Mouse (Mus musculus) midbrain, embryonic 15.5 days (tissue): ENCODE results near the gene Hbb-bt. TPM values are rescaled to one million over a fixed set of nuclear protein-coding genes. Genes with fewer than 3 reads are reported as not detected.
"Not testable (repeated sequence)": the region's sequence is repeated elsewhere in the genome, so short reads cannot be mapped to it uniquely, and the experiment has no call there.

Experiments
- ATAC-seq: fragments of 200-750 bp; cut with Nextera tagmentation; replicated peaks from 2 replicates; pipeline ENCODE4 v1.8.0; 2017; ENCODE audit warnings: moderate TSS enrichment
- H3K27ac ChIP-seq: fragments of 300-500 bp; sonication (generic); 2 replicates; pipeline ENCODE4 v1.5.1; 2015; ENCODE audit warnings: mild to moderate bottlenecking, inconsistent platforms
- H3K27me3 ChIP-seq: fragments of 300-500 bp; sonication (generic); replicated peaks from 2 replicates; pipeline ENCODE4 v1.6.1; 2015; ENCODE audit warnings: inconsistent platforms
- H3K36me3 ChIP-seq: fragments of 300-500 bp; sonication (generic); replicated peaks from 2 replicates; pipeline ENCODE4 v1.6.1; 2015; ENCODE audit warnings: inconsistent platforms
- H3K4me1 ChIP-seq: fragments of 300-500 bp; sonication (generic); 2 replicates; pipeline ENCODE4 v1.6.1; 2015; ENCODE audit warnings: inconsistent platforms
- H3K4me2 ChIP-seq: fragments of 300-500 bp; sonication (generic); 2 replicates; pipeline ENCODE4 v1.6.1; 2015; ENCODE audit warnings: inconsistent platforms, mild to moderate bottlenecking, moderate library complexity
- H3K4me3 ChIP-seq: fragments of 300-500 bp; sonication (generic); 2 replicates; pipeline ENCODE4 v1.5.1; 2015; ENCODE audit warnings: mild to moderate bottlenecking, inconsistent platforms
- H3K9ac ChIP-seq: fragments of 300-500 bp; sonication (generic); 2 replicates; pipeline ENCODE4 v1.6.1; 2015; ENCODE audit warnings: mild to moderate bottlenecking, inconsistent platforms
- H3K9me3 ChIP-seq: fragments of 300-500 bp; sonication (generic); 2 replicates; pipeline ENCODE4 v1.6.1; 2016; ENCODE audit warnings: inconsistent platforms
- WGBS: fragments of 180-500 bp; shearing (Covaris S2); methylation state at CpG from one replicate; pipeline ENCODE4 v1.1.7; 2015; ENCODE audit warnings: mixed read lengths; 5-methylcytosine and 5-hydroxymethylcytosine counted together
- polyA plus RNA-seq: library from polyadenylated mRNA; unstranded; fragments of >200 nt; fragmentation: Nextera tagmentation; extraction: Ambion mirVana; gene quantifications from 2 replicates; pipeline ENCODE4 v1.2.1, GENCODE M21; 2015

The Hbb-bt gene
- polyA plus RNA-seq, 1 experiment from 2014 or later: 1,363 TPM

DNA sequence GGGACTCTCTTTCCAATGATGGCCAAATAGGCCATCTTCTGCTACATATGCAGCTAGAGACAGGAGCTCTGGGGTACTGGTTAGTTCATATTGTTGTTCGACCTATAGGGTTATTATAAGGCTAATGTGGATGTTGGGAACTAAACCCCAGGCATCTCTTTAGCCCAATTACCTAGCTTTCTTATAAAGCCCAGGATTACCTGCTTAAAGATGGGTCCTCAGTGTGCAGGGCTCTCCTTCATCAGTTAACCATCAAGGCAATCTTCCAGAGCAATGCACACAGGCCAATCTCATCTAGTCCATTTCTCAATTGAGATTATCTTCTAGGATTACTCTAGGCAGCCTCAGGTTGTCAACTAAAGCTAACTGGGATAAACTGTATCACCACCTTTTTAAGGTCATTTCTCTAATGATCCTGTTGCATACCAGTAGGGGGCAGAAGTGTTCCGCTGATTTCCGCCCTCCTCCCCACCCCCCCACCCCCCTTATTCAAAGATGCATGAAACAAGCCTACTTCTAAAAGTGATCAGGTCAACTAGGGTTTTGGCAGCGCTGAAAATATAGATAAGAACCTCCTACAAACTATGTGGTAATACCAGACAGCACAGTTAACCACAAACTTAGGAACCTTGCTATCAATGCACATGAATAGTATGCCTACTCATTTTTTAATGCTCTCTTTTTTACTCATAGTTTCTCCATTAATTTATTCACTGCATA is 21.0 kb downstream of the Hbb-bt start:
- H3K9ac ChIP-seq: no peak overlapping the region
- no peak overlapping the region for H3K4me3 ChIP-seq
- no peaks in the 10 kb centered on the region for H3K4me1 ChIP-seq
- no peaks in the 10 kb centered on the region for H3K27me3 ChIP-seq
- H3K27ac ChIP-seq: no peak overlapping the region
- no peak overlapping the region for H3K4me2 ChIP-seq
- no peaks in the 10 kb centered on the region for H3K36me3 ChIP-seq
- no peaks in the 10 kb centered on the region for H3K9me3 ChIP-seq
- no peak for ATAC-seq
- 23% methylated on average over 4 of the region's 4 CpGs for WGBS

DNA sequence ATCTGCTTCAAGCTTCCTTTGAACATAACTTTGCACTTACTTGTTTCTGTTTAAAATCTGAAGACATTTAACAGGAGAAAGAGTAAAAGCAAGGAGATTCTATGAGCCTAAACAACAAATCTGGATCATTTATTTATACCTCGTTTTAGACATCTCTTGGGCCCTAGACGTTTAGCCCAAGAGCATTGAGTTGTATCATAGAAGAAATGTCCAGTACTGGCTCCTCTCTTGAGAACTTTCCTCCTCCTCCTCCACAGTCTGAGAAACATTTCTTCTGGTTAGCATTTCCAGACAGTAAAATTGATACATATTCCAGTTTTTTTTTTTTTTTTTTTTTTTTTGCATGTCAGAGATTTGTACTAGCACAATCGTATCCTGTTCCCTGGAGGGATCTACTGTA is 22.1 kb downstream of the Hbb-bt start, which contains the start of gene Olfr67:
TSS of gene Olfr67 (minus strand) at position 101 of the 400 bp plus-strand sequence.
- 78% methylated on average over 3 of the region's 3 CpGs for WGBS
- H3K4me3 ChIP-seq: no peak within 1 kb of the TSS
- no peak for ATAC-seq

DNA sequence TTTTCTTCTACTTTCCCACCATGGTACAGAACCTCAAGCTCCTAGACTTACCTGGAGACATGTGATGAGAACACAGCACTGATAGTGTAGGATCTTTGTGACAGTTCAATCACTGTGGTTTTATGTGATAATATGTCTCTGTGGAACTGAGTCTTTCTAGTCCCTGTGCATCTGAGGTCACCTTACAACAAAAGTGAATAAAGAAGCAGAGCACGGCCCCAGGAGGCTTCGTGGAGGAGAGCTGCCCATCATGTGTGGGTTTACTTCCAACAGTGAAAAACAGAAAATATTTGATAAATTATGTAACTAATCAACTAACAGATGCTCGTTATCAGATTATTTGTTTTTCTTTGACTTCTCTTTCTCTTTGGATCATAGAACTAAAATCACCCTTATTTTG is 34.2 kb downstream of the Hbb-bt start, which contains the start of gene Olfr68:
TSS of gene Olfr68 (minus strand) at position 101 of the 400 bp plus-strand sequence.
- WGBS: 79% methylated on average over 3 of the region's 3 CpGs
- Histone ChIP-seq H3K4me3 (no peak within 1 kb of the TSS), H3K9ac (no peak within 1 kb of the TSS), H3K4me2 (no peak within 1 kb of the TSS), H3K36me3 (no peaks in the 10 kb centered on the region), H3K27me3 (no peaks in the 10 kb centered on the region), H3K27ac (no peak within 1 kb of the TSS), H3K9me3 (no peaks in the 10 kb centered on the region), H3K4me1 (no peaks in the 10 kb centered on the region)
- no peak for ATAC-seq

More for the DNA sequence above, 22.1 kb downstream of the Hbb-bt start, which contains the start of gene Olfr67:
- Histone ChIP-seq H3K27ac (no peak within 1 kb of the TSS), H3K9ac (no peak within 1 kb of the TSS), H3K9me3 (no peaks in the 10 kb centered on the region), H3K4me2 (no peak within 1 kb of the TSS), H3K4me1 (no peaks in the 10 kb centered on the region), H3K36me3 (no peaks in the 10 kb centered on the region), H3K27me3 (no peaks in the 10 kb centered on the region)

DNA sequence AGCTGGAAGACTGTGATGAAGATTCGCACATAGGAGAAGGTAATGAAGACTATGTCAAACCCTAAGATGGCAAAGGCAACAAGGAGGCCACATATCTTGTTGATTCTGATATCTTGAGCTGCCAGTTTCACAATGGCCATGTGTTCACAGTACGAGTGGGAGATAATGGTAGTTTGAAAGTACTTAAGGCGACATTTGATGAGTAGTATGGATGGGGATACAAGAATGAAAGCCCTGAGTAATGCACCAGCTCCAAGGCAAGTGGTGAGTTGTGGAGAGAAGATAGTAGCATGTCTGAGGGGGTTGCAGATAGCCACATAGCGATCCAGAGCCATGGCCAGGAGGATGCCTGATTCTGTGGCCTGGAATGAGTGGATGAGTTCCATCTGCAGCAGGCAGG is 36.1 kb downstream of the Hbb-bt start:
- not testable (repeated sequence) for H3K27ac ChIP-seq, H3K36me3 ChIP-seq, H3K27me3 ChIP-seq, H3K9me3 ChIP-seq, H3K4me2 ChIP-seq, H3K9ac ChIP-seq, ATAC-seq, H3K4me1 ChIP-seq, H3K4me3 ChIP-seq
- WGBS: 91% methylated on average over 4 of the region's 4 CpGs

DNA sequence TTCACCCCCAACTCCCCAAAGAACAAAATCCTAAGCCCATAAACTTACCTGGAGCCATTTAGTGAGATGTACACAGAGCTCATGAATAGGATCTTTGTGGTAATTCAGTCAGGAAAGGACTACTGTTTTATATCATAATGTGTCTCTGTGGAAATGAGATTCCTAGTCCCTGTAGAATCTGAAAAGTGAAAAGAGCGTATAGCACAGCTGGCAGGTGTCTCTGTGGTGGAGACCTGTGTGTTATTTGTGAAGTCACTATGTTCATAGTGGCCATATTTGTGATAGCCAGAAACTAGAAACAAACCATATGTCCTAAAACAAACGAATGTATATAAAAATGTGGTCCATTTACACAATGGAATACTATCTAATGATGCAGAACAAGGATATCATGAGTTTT is 42.3 kb downstream of the Hbb-bt start, which contains the start of gene Olfr69:
TSS of gene Olfr69 (minus strand) at position 101 of the 400 bp plus-strand sequence.
- Histone ChIP-seq H3K9ac (no peak within 1 kb of the TSS), H3K4me1 (no peaks in the 10 kb centered on the region), H3K27ac (no peak within 1 kb of the TSS), H3K36me3 (no peaks in the 10 kb centered on the region), H3K4me2 (no peak within 1 kb of the TSS), H3K27me3 (no peaks in the 10 kb centered on the region), H3K9me3 (no peaks in the 10 kb centered on the region), H3K4me3 (no peak within 1 kb of the TSS)
- WGBS: 74% methylated on average over 2 of the region's 2 CpGs
- ATAC-seq: no peak

DNA sequence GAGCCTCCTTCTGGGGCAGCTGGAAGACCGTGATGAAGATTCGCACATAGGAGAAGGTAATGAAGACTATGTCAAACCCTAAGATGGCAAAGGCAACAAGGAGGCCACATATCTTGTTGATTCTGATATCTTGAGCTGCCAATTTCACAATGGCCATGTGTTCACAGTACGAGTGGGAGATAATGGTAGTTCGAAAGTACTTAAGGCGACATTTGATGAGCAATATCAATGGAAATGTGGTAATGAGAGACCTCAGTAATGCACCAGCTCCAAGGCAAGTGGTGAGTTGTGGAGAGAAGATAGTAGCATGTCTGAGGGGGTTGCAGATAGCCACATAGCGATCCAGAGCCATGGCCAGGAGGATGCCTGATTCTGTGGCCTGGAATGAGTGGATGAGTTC is 46.1 kb downstream of the Hbb-bt start:
- not testable (repeated sequence) for H3K9ac ChIP-seq, H3K27ac ChIP-seq, H3K4me1 ChIP-seq, H3K9me3 ChIP-seq, H3K36me3 ChIP-seq, H3K4me3 ChIP-seq, H3K4me2 ChIP-seq, ATAC-seq, H3K27me3 ChIP-seq
- 94% methylated on average over 6 of the region's 6 CpGs for WGBS

Other genes with a start within 250 kb of the Hbb-bt start
- gene Olfr616, start 244.9 kb downstream of the Hbb-bt start, polyA plus RNA-seq: not detected in 2 replicates
- gene Olfr617, start 240.9 kb downstream of the Hbb-bt start, polyA plus RNA-seq: not detected in 2 replicates
- 0.18 TPM in 1 of 2 replicates, not detected in the other for gene Olfr618, start 223.9 kb downstream of the Hbb-bt start, polyA plus RNA-seq
- not detected in 2 replicates for gene Olfr619, start 213.4 kb downstream of the Hbb-bt start, polyA plus RNA-seq
- not detected in 2 replicates for gene Olfr620, start 201.5 kb downstream of the Hbb-bt start, polyA plus RNA-seq
- gene Olfr622, start 171.3 kb downstream of the Hbb-bt start, polyA plus RNA-seq: not detected in 2 replicates
- not detected in 2 replicates for gene Olfr623, start 150.3 kb downstream of the Hbb-bt start, polyA plus RNA-seq
- gene Olfr624, start 142.8 kb downstream of the Hbb-bt start, polyA plus RNA-seq: 0.05 TPM in 1 of 2 replicates, not detected in the other
- not detected in 2 replicates for gene Olfr625-ps1, start 131.3 kb downstream of the Hbb-bt start, polyA plus RNA-seq
- gene Olfr243, start 99.3 kb downstream of the Hbb-bt start, polyA plus RNA-seq: not detected in 2 replicates
- not detected in 2 replicates for gene Olfr628, start 83.6 kb downstream of the Hbb-bt start, polyA plus RNA-seq
- gene Olfr629, start 69.1 kb downstream of the Hbb-bt start, polyA plus RNA-seq: not detected in 2 replicates
- not detected in 2 replicates for gene Olfr630, start 56.7 kb downstream of the Hbb-bt start, polyA plus RNA-seq
- gene Olfr69, start 42.4 kb downstream of the Hbb-bt start, polyA plus RNA-seq: not detected in 2 replicates
- not detected in 2 replicates for gene Olfr68, start 34.3 kb downstream of the Hbb-bt start, polyA plus RNA-seq
- not detected in 2 replicates for gene Olfr67, start 22.2 kb downstream of the Hbb-bt start, polyA plus RNA-seq
- gene Hbb-bs, start 14.1 kb upstream of the Hbb-bt start, polyA plus RNA-seq: 4,007 and 5,156 TPM in 2 replicates
- gene Hbb-bh2, start 26.5 kb upstream of the Hbb-bt start, polyA plus RNA-seq: not detected in 2 replicates
- 1.8 and 2.5 TPM in 2 replicates for gene Hbb-bh1, start 29.2 kb upstream of the Hbb-bt start, polyA plus RNA-seq
- 155 and 221 TPM in 2 replicates for gene Hbb-y, start 39.2 kb upstream of the Hbb-bt start, polyA plus RNA-seq
- gene Olfr66, start 72.3 kb upstream of the Hbb-bt start, polyA plus RNA-seq: not detected in 2 replicates
- gene Olfr64, start 80.5 kb upstream of the Hbb-bt start, polyA plus RNA-seq: not detected in 2 replicates
- gene Olfr65, start 89.5 kb upstream of the Hbb-bt start, polyA plus RNA-seq: not detected in 2 replicates
- gene Olfr631, start 114.8 kb upstream of the Hbb-bt start, polyA plus RNA-seq: not detected in 2 replicates
- not detected in 2 replicates for gene Olfr632, start 120.4 kb upstream of the Hbb-bt start, polyA plus RNA-seq
- gene Olfr633, start 130.4 kb upstream of the Hbb-bt start, polyA plus RNA-seq: not detected in 2 replicates
- 0.01 and 0.03 TPM in 2 replicates for gene Olfr635, start 157.2 kb upstream of the Hbb-bt start, polyA plus RNA-seq
- gene Olfr638, start 184.8 kb upstream of the Hbb-bt start, polyA plus RNA-seq: not detected in 2 replicates
- 0.04 TPM in 1 of 2 replicates, not detected in the other for gene Olfr639, start 203.3 kb upstream of the Hbb-bt start, polyA plus RNA-seq
- gene Olfr640, start 211.6 kb upstream of the Hbb-bt start, polyA plus RNA-seq: not detected in 2 replicates
- not detected in 2 replicates for gene Olfr641, start 221.4 kb upstream of the Hbb-bt start, polyA plus RNA-seq
- gene Olfr642, start 238.7 kb upstream of the Hbb-bt start, polyA plus RNA-seq: not detected in 2 replicates
- not detected in 2 replicates for gene 4930516K23Rik, start 247.4 kb upstream of the Hbb-bt start, polyA plus RNA-seq